Mouse (Mus musculus): Measurements from ENCODE around the gene Ctf1. TPM values are rescaled to one million over a fixed set of nuclear protein-coding genes. Genes with fewer than 3 reads are reported as not detected.

The Ctf1 gene
- polyA plus RNA-seq, 1 experiment from 2014 or later, result 8.3 TPM

GRCm38 (mm10) chr7:127763642-127764041 is 51.1 kb downstream of the Ctf1 start:
- peaks cover 83% of the 10 kb centered on the region for H3K36me3 ChIP-seq (replicated peaks)
- no peak overlapping the region for H3K4me3 ChIP-seq (replicated peaks)
- no peak overlapping the region for H3K27ac ChIP-seq
- H3K9me3 ChIP-seq, result no peaks in the 10 kb centered on the region
- no peak for ATAC-seq (ENCODE audit: low FRiP score)
- no peak overlapping the region for H3K9ac ChIP-seq
- no peak overlapping the region for H3K4me2 ChIP-seq
- H3K4me1 ChIP-seq, result peaks cover 7% of the 10 kb centered on the region
- WGBS, result 90% methylated on average over 4 of the region's 4 CpGs
- no peaks in the 10 kb centered on the region for H3K27me3 ChIP-seq

GRCm38 (mm10) chr7:127765756-127766155 is 53.2 kb downstream of the Ctf1 start:
- no peak for ATAC-seq (ENCODE audit: low FRiP score)
- Histone ChIP-seq H3K4me3 (replicated peaks) (no peak overlapping the region), H3K36me3 (replicated peaks) (peaks cover 69% of the 10 kb centered on the region)

GRCm38 (mm10) chr7:127766851-127767609 is 54.5 kb downstream of the Ctf1 start:
- ATAC-seq (ENCODE audit: low FRiP score), result no peak
- Histone ChIP-seq H3K27me3 (no peaks in the 10 kb centered on the region), H3K36me3 (replicated peaks) (peaks cover 61% of the 10 kb centered on the region), H3K9me3 (no peaks in the 10 kb centered on the region), H3K4me3 (replicated peaks) (no peak overlapping the region), H3K9ac (no peak overlapping the region), H3K4me1 (peaks cover 30% of the 10 kb centered on the region), H3K27ac (no peak overlapping the region), H3K4me2 (no peak overlapping the region)
- 89% methylated on average over 17 of the region's 17 CpGs for WGBS

More at GRCm38 (mm10) chr7:127765756-127766155, 53.2 kb downstream of the Ctf1 start:
- H3K27ac ChIP-seq, result no peak overlapping the region
- H3K9me3 ChIP-seq, result no peaks in the 10 kb centered on the region
- no peaks in the 10 kb centered on the region for H3K27me3 ChIP-seq
- H3K9ac ChIP-seq, result no peak overlapping the region
- H3K4me2 ChIP-seq, result no peak overlapping the region
- 93% methylated on average over 2 of the region's 2 CpGs for WGBS
- H3K4me1 ChIP-seq, result peaks cover 28% of the 10 kb centered on the region

MicroRNAs within 50 kb of the gene (microRNA counts, 519-probe panel; counts per million panel counts)
- not detected for microRNA mmu-miR-762

Small RNA genes within 50 kb of the gene (microRNA-seq; reads per million reads assigned to microRNA genes)
- not detected for gene Mir762

Other genes starting within 250 kb of the Ctf1 start
- 10.4 and 12.3 TPM in 2 replicates for gene Fbrs, start 233.5 kb upstream of the Ctf1 start, polyA plus RNA-seq (2016; fragmentation: Nextera tagmentation; extraction: Ambion mirVana)
- gene Srcap, start 200.8 kb upstream of the Ctf1 start, polyA plus RNA-seq (2016; fragmentation: Nextera tagmentation; extraction: Ambion mirVana), result 87.4 and 92.1 TPM in 2 replicates
- gene Gm42715, start 193.2 kb upstream of the Ctf1 start, polyA plus RNA-seq (2016; fragmentation: Nextera tagmentation; extraction: Ambion mirVana), result 16.4 and 16.8 TPM in 2 replicates
- gene Tmem265, start 151.3 kb upstream of the Ctf1 start, polyA plus RNA-seq (2016; fragmentation: Nextera tagmentation; extraction: Ambion mirVana), result 4.2 and 4.7 TPM in 2 replicates
- 56.6 and 60.7 TPM in 2 replicates for gene Phkg2, start 139.4 kb upstream of the Ctf1 start, polyA plus RNA-seq (2016; fragmentation: Nextera tagmentation; extraction: Ambion mirVana)
- 12.7 and 16.3 TPM in 2 replicates for gene Ccdc189, start 124.1 kb upstream of the Ctf1 start, polyA plus RNA-seq (2016; fragmentation: Nextera tagmentation; extraction: Ambion mirVana)
- gene Rnf40, start 124.0 kb upstream of the Ctf1 start, polyA plus RNA-seq (2016; fragmentation: Nextera tagmentation; extraction: Ambion mirVana), result 67.7 and 74.1 TPM in 2 replicates
- gene Zfp629, start 96.9 kb upstream of the Ctf1 start, polyA plus RNA-seq (2016; fragmentation: Nextera tagmentation; extraction: Ambion mirVana), result 31.7 and 34.6 TPM in 2 replicates
- gene Bcl7c, start 3.8 kb upstream of the Ctf1 start, polyA plus RNA-seq (2016; fragmentation: Nextera tagmentation; extraction: Ambion mirVana), result 57.4 and 72.6 TPM in 2 replicates
- gene Ctf2, start 19.4 kb downstream of the Ctf1 start, polyA plus RNA-seq (2016; fragmentation: Nextera tagmentation; extraction: Ambion mirVana), result 0.40 and 0.42 TPM in 2 replicates
- gene Fbxl19, start 31.8 kb downstream of the Ctf1 start, polyA plus RNA-seq (2016; fragmentation: Nextera tagmentation; extraction: Ambion mirVana), result 9.0 and 10.3 TPM in 2 replicates
- 5.7 and 6.0 TPM in 2 replicates for gene Orai3, start 57.1 kb downstream of the Ctf1 start, polyA plus RNA-seq (2016; fragmentation: Nextera tagmentation; extraction: Ambion mirVana)
- 21.7 and 25.5 TPM in 2 replicates for gene Setd1a, start 63.9 kb downstream of the Ctf1 start, polyA plus RNA-seq (2016; fragmentation: Nextera tagmentation; extraction: Ambion mirVana)
- gene Gm49388, start 72.9 kb downstream of the Ctf1 start, polyA plus RNA-seq (2016; fragmentation: Nextera tagmentation; extraction: Ambion mirVana), result not detected in 2 replicates
- 7.3 and 7.6 TPM in 2 replicates for gene Hsd3b7, start 87.9 kb downstream of the Ctf1 start, polyA plus RNA-seq (2016; fragmentation: Nextera tagmentation; extraction: Ambion mirVana)
- gene Stx4a, start 111.6 kb downstream of the Ctf1 start, polyA plus RNA-seq (2016; fragmentation: Nextera tagmentation; extraction: Ambion mirVana), result 21.3 and 22.3 TPM in 2 replicates
- gene Stx1b, start 111.8 kb downstream of the Ctf1 start, polyA plus RNA-seq (2016; fragmentation: Nextera tagmentation; extraction: Ambion mirVana), result 11.5 and 17.3 TPM in 2 replicates
- gene Zfp646, start 163.5 kb downstream of the Ctf1 start, polyA plus RNA-seq (2016; fragmentation: Nextera tagmentation; extraction: Ambion mirVana), result 22.2 and 26.6 TPM in 2 replicates
- gene Zfp668, start 164.1 kb downstream of the Ctf1 start, polyA plus RNA-seq (2016; fragmentation: Nextera tagmentation; extraction: Ambion mirVana), result 33.9 and 38.2 TPM in 2 replicates
- gene Prss53, start 178.2 kb downstream of the Ctf1 start, polyA plus RNA-seq (2016; fragmentation: Nextera tagmentation; extraction: Ambion mirVana), result 0.49 and 0.77 TPM in 2 replicates
- not detected in 2 replicates for gene Gm21974, start 182.7 kb downstream of the Ctf1 start, polyA plus RNA-seq (2016; fragmentation: Nextera tagmentation; extraction: Ambion mirVana)
- gene Vkorc1, start 182.9 kb downstream of the Ctf1 start, polyA plus RNA-seq (2016; fragmentation: Nextera tagmentation; extraction: Ambion mirVana), result 36.6 and 46.6 TPM in 2 replicates
- 89.2 and 92.8 TPM in 2 replicates for gene Bckdk, start 191.3 kb downstream of the Ctf1 start, polyA plus RNA-seq (2016; fragmentation: Nextera tagmentation; extraction: Ambion mirVana)
- 46.6 and 52.4 TPM in 2 replicates for gene Kat8, start 199.8 kb downstream of the Ctf1 start, polyA plus RNA-seq (2016; fragmentation: Nextera tagmentation; extraction: Ambion mirVana)
- 1.5 and 2.4 TPM in 2 replicates for gene Prss8, start 217.4 kb downstream of the Ctf1 start, polyA plus RNA-seq (2016; fragmentation: Nextera tagmentation; extraction: Ambion mirVana)
- 8.4 and 9.0 TPM in 2 replicates for gene Prss36, start 234.0 kb downstream of the Ctf1 start, polyA plus RNA-seq (2016; fragmentation: Nextera tagmentation; extraction: Ambion mirVana)